Mouse (Mus musculus) layer of hippocampus, postnatal 14 days (tissue): ENCODE measurements around the gene Surf6. TPM values are rescaled to one million over a fixed set of nuclear protein-coding genes. Genes with fewer than 3 reads are reported as not detected.

Experiments used
- DNase-seq, 2 experiments: peaks; one replicate each; pipeline ENCODE4 v3.0.0; 2021 to 2022; ENCODE audit warnings: low spot score in 2 of 2, mixed read lengths in 1 of 2
- long read RNA-seq, 2 experiments: library from polyadenylated mRNA; stranded (forward); transcript quantifications; one replicate each; pipeline ENCODE4 v2.0.0; 2021
- total RNA-seq, 2 experiments: library from RNA; stranded (reverse); gene quantifications; 2 replicates each; pipeline ENCODE4 v1.2.3; 2021

The Surf6 gene
- total RNA-seq = 10 to 100 TPM; 27.9 to 28.9 TPM
- long read RNA-seq, experiment 1, transcript Surf6-201 (5 exons, 2,971 nt) = major isoform, 10 of 15 reads
- long read RNA-seq, experiment 1, partial matches to known transcripts = 2 of 15 reads
- long read RNA-seq, experiment 1, other reads (novel, unspliced or antisense) = 2 of 15 reads
- long read RNA-seq, experiment 2, transcript Surf6-201 (5 exons, 2,971 nt) = major isoform, 7 of 13 reads
- long read RNA-seq, experiment 2, partial matches to known transcripts = 1 of 13 reads
- long read RNA-seq, experiment 2, other reads (novel, unspliced or antisense) = 5 of 13 reads

DNA sequence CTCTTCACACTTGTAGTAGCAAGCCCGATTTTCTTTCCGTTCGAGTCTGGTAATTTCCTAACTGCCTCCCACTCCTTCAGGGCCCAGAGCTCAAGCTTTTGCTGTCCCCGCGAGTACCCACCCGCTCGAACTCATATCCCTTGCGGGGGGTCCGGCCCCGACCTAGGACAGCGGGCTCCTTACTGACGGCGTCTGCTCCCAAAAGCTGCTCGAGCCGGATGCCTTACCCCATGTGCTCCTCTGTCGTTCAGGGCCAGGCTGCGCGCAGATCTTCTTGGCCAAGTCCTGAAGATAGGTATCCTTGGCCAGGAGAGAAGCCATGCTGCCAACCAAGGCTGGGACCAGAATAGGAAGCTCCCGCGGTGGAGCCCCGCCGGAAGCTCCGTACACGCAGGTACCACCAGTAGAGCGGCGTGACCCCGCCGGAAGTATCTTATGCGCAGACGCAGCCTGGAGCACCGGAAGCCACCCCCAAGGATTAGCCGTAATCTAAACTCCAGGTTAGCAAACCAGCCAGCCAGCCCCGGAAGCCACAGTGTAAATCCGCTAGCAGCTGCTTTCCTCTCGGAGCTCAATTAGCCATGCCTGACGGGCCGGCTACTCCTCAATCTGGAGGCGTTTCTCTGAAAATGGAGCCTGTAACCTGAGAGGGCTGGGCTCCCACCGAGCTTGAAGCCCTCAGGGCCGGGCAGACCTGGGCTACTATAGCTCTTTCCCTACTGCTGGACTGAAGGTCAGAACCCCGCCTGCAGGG lies at the start of gene Surf6:
TSS of gene Surf6 (minus strand) at position 413 of the 754 bp plus-strand sequence.
- DNase-seq = peak; percentile 88 to 97

DNA sequence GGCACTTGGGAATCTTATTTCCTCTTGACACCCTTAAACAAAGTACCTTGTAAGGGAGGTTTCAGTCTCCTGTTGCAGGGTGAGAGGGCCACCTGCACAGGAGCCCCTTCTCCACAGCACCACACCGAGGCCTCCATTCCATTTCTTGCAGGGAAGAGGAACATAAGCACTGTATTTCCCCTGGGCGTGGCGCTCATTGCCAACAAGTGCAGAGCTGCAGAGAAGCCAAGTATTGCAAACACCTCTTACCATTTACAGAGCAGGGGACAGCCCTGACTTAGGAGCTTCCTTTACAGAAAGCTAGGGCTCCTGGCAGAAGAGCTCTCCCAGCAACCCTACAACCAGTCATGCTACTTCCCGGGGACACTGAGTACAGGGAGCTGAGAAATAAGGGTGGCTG lies 49.5 kb upstream of the Surf6 start:
- DNase-seq = no peak

- DNase-seq = no peak
Observed at GRCm38 (mm10) chr2:26951346-26951905, 48.7 kb upstream of the Surf6 start.

GRCm38 (mm10) chr2:26950411-26950810 lies 47.7 kb upstream of the Surf6 start:
- no peak for DNase-seq

DNA sequence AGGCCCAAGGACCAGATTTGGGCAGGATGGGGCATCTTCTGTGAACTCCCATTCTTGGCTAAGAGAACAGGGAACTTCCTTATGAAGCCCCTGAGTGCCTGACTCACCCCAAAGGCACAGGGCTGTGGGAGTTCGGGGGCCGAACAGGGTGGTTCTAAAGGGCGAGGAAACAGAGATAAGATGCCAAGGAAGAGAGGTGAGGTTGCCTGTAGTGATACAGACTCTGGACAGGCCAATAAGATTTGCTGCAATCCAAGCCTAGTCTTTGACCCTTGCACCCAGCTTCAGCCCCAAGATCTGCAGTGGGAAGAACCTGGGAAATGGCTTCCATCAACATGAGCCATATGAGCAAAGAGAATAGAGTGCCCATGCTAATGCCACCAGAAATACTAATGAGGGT lies 40.6 kb upstream of the Surf6 start:
- no peak for DNase-seq

GRCm38 (mm10) chr2:26941539-26941938 lies 38.9 kb upstream of the Surf6 start:
- no peak for DNase-seq

- no peak for DNase-seq
Observed at GRCm38 (mm10) chr2:26936425-26936824, 33.7 kb upstream of the Surf6 start.

- no peak for DNase-seq
Observed at GRCm38 (mm10) chr2:26935286-26935685, 32.6 kb upstream of the Surf6 start.

- peak; percentile 86 to 91 for DNase-seq
Observed at GRCm38 (mm10) chr2:26933304-26934055, 30.8 kb upstream of the Surf6 start, which contains the start of the genes Surf4 and Stkld1. Gene Surf4, minus strand, starts transcription at chr2:26933928. Gene Stkld1, plus strand, starts transcription at chr2:26934047.

GRCm38 (mm10) chr2:26932473-26933303 lies 30.0 kb upstream of the Surf6 start:
- no peak for DNase-seq

DNA sequence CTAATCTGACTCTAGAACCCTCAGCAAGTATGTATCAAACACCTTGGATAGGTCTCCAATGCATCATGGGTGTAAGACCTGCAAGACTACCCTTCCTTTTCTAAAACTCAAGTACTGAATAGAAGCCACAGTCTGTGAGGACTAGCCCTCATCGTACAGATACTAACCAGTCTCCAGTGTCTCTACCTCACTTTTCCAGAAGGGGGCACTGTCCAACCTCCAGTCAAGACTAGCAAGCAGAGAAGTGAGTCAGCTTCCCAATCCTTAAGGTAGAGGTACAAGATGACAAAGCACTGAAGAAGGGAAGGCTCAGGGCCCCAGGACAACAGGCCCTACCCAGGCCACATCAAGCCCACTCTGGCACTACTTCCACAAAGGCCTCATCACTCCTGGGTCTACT lies 27.7 kb upstream of the Surf6 start:
- peak in 1 of 2 experiments; percentile 79 for DNase-seq

DNA sequence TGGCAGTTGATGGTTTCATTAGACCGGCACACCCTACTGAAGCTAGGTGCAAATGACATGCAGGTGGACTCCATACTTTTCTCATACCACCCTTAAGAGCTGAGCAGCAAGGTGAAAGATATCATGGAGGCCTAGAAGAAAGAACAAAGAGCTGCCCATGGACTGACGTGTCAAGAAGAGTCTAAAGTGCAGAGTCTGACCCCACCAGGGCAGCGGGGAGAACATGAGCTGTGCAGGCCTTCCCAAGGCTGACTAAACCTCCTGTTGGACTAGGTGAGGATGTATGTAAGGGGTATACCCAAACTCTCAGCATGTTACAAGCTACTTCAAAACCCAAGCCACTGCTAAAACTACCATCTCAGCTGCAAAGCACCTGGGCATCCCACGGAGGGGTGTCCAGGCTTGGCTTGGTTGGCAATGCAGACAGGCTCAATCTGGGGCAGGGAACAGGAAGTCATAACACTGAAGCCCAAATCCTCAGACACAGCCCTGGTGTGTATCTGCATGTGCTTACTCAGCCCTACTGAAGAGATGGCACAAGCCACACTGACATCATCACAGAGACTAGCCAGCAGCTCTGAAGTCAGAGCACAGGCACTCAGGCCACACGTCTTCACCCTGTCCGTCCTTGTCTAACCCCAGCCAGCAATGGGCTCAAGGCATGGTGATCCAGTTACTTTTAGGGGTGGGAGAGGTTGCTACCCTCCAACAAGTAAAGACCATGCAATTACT lies 25.2 kb upstream of the Surf6 start:
- DNase-seq = no peak

GRCm38 (mm10) chr2:26921784-26922183 lies 19.1 kb upstream of the Surf6 start:
- no peak for DNase-seq

- DNase-seq = no peak
Observed at GRCm38 (mm10) chr2:26920190-26920855, 17.6 kb upstream of the Surf6 start.

DNA sequence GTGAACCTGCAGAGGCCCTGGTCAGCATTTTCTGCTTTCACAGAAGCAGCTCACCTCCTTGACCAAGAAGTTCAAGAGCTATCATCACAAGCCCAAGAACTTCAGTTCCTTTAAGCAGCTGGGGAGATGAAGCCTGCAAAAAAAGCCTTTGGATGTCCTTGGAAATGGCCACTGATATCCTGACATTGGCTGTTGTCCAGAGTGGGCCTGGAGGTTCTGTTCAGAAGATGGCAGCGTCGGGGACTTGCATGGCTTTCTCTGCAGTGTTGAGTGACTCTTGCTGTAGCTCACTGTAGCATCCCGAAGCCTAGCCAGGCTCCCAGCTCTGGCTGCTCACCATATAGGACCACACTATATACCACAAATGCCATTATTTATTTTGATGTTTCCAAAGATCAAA lies 17.0 kb upstream of the Surf6 start:
- DNase-seq = no peak

DNA sequence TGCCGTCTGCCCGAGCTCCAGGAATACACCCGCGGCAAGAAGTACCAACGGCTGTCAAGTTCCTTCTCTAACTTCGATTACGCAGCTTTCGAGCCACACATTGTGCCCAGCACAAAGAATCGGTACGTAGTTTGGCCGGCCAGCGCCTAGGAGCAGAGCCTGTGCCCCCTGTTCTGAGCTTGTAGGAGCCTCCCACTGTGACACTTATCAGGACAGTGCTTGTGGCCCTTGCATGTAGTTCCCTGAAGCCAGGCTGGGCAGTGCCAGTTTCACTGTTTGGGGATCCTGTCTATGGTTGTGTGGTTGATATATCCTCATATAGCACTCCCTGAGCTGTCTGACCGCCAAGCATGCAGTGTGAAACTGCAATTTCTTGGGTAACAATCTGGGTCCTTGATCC lies 14.1 kb upstream of the Surf6 start:
- DNase-seq = no peak

DNA sequence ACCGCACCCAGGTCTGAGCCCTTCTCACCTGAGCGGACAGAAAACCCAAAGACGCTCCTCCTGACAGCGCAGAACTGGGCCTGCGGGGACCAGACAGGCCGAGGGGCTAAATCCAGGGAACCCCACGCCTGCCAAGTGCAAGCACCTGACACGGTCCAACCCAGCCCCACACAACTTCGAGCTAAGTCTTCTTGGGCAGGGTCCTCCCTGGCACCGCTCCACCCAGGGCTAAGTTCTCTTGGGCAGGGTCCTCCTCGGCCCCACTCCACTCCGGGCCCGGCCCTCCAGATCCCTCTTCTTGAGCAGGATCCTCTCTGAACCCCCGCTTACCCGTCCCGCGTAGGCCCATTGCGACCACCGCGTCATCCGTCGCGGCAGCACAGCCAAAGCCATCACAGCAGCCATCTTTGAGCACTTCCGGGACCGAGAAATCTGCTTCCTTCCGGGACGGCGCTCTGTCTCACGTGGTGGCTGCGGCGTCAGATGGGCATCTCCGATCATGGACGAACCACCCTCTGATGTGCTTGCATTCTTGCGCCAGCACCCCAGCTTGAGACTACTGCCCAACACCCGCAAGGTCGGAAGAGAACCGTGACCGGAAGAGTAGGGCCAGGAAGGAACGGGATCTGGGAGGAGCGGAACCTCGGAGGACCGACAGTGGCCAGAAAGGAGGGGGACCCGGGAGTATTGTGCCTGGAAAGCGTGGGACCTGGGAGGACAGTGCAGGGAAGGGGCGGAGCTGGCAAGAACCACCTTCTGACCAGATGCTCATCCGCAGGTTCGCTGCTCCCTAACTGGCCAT lies 13.4 kb upstream of the Surf6 start, which contains the start of the genes Surf2 and Surf1:
TSS of gene Surf2 (plus strand) at position 441 of the 802 bp plus-strand sequence.
TSS of gene Surf1 (minus strand) at position 604 of the 802 bp plus-strand sequence.
- peak; percentile 82 to 89 for DNase-seq
